Mouse (Mus musculus) NIH3T3 (cell line): ENCODE measurements around the gene Bdh1.
"Not testable (repeated sequence)": the region's sequence is repeated elsewhere in the genome, so short reads cannot be mapped to it uniquely, and the experiment has no call there.

Experiments
- DNase-seq: peaks from one replicate; pipeline ENCODE4 v3.0.0-alpha.2; 2012; ENCODE audit warnings: low read depth

Bdh1 gene

GRCm38 (mm10) chr16:31464953-31465352 lies 42.9 kb downstream of the Bdh1 start:
- DNase-seq, result no peak

GRCm38 (mm10) chr16:31465630-31466029 lies 43.5 kb downstream of the Bdh1 start:
- DNase-seq, result peak; percentile 73

GRCm38 (mm10) chr16:31466106-31466505 lies 44.0 kb downstream of the Bdh1 start:
- no peak for DNase-seq

GRCm38 (mm10) chr16:31470819-31471218 lies 48.7 kb downstream of the Bdh1 start:
- not testable (repeated sequence) for DNase-seq

GRCm38 (mm10) chr16:31471994-31472393 lies 49.9 kb downstream of the Bdh1 start:
- no peak for DNase-seq

- DNase-seq, result no peak
These were observed 51.1 kb downstream of the Bdh1 start for GRCm38 (mm10) chr16:31473226-31473625.

GRCm38 (mm10) chr16:31475123-31475968 lies 53.3 kb downstream of the Bdh1 start:
- peak; percentile 51 for DNase-seq

- DNase-seq, result no peak
These were observed 55.0 kb downstream of the Bdh1 start for GRCm38 (mm10) chr16:31476872-31477603.

GRCm38 (mm10) chr16:31485336-31485735 lies 63.3 kb downstream of the Bdh1 start:
- DNase-seq, result peak; percentile 66

GRCm38 (mm10) chr16:31487266-31487665 lies 65.2 kb downstream of the Bdh1 start:
- DNase-seq, result no peak

GRCm38 (mm10) chr16:31489096-31489495 lies 67.0 kb downstream of the Bdh1 start:
- peak; percentile 46 for DNase-seq

- DNase-seq, result no peak
These were observed 68.9 kb downstream of the Bdh1 start for GRCm38 (mm10) chr16:31490967-31491366.

GRCm38 (mm10) chr16:31492921-31493549 lies 71.0 kb downstream of the Bdh1 start:
- peak; percentile 57 for DNase-seq

GRCm38 (mm10) chr16:31493550-31493965 lies 71.5 kb downstream of the Bdh1 start:
- no peak for DNase-seq

GRCm38 (mm10) chr16:31493991-31494390 lies 71.9 kb downstream of the Bdh1 start:
- DNase-seq, result no peak

- peak; percentile 44 for DNase-seq
These were observed 73.3 kb downstream of the Bdh1 start for GRCm38 (mm10) chr16:31495356-31495755.

- DNase-seq, result peak; percentile 72
These were observed 73.7 kb downstream of the Bdh1 start for GRCm38 (mm10) chr16:31495769-31496168.

GRCm38 (mm10) chr16:31498336-31498735 lies 76.3 kb downstream of the Bdh1 start:
- DNase-seq, result no peak

- DNase-seq, result no peak
These were observed 76.9 kb downstream of the Bdh1 start for GRCm38 (mm10) chr16:31499021-31499420.

GRCm38 (mm10) chr16:31499681-31500310 lies 77.7 kb downstream of the Bdh1 start:
- no peak for DNase-seq

- DNase-seq, result peak; percentile 96
These were observed 78.5 kb downstream of the Bdh1 start for GRCm38 (mm10) chr16:31500532-31500931.
